Mouse (Mus musculus): ENCODE results near the gene Thra.
A peak's percentile ranks its signal among the peaks of the same experiment; 100 is the strongest.
"Not testable (repeated sequence)": the region's sequence is repeated elsewhere in the genome, so short reads cannot be mapped to it uniquely, and the experiment has no call there.

Gene Thra

GRCm38 (mm10) chr11:98715946-98716345 is 24.5 kb upstream of the Thra start:
- DNase-seq (ENCODE audit: low read depth, low spot score) = no peak

GRCm38 (mm10) chr11:98717904-98718303 is 22.5 kb upstream of the Thra start:
- DNase-seq (ENCODE audit: low read depth, low spot score) = peak; percentile 78

GRCm38 (mm10) chr11:98720756-98721155 is 19.7 kb upstream of the Thra start:
- no peak for DNase-seq (ENCODE audit: low read depth, low spot score)

- DNase-seq (ENCODE audit: low read depth, low spot score) = no peak
Observed at GRCm38 (mm10) chr11:98721458-98722226, 18.8 kb upstream of the Thra start.

- DNase-seq (ENCODE audit: low read depth, low spot score) = no peak
Observed at GRCm38 (mm10) chr11:98723098-98723497, 17.3 kb upstream of the Thra start.

- no peak for DNase-seq (ENCODE audit: low read depth, low spot score)
Observed at GRCm38 (mm10) chr11:98725926-98726506, 14.4 kb upstream of the Thra start.

GRCm38 (mm10) chr11:98729119-98729588 is 11.3 kb upstream of the Thra start, which contains the start of gene Med24:
Gene Med24, minus strand, starts transcription at chr11:98729435.
- peak; percentile 93 for DNase-seq (ENCODE audit: low read depth, low spot score)

- DNase-seq (ENCODE audit: low read depth, low spot score) = no peak
Observed at GRCm38 (mm10) chr11:98730727-98731126, 9.7 kb upstream of the Thra start.

- DNase-seq (ENCODE audit: low read depth, low spot score) = peak; percentile 84
Observed at GRCm38 (mm10) chr11:98731134-98731533, 9.3 kb upstream of the Thra start.

GRCm38 (mm10) chr11:98734020-98734419 is 6.4 kb upstream of the Thra start:
- DNase-seq (ENCODE audit: low read depth, low spot score) = no peak

GRCm38 (mm10) chr11:98735111-98735510 is 5.3 kb upstream of the Thra start:
- DNase-seq (ENCODE audit: low read depth, low spot score) = no peak

GRCm38 (mm10) chr11:98736176-98736575 is 4.3 kb upstream of the Thra start:
- DNase-seq (ENCODE audit: low read depth, low spot score) = no peak

GRCm38 (mm10) chr11:98737220-98737619 is 3.2 kb upstream of the Thra start:
- not testable (repeated sequence) for DNase-seq (ENCODE audit: low read depth, low spot score)

- DNase-seq (ENCODE audit: low read depth, low spot score) = peak; percentile 81
Observed at GRCm38 (mm10) chr11:98738428-98738911, 2.0 kb upstream of the Thra start.

- DNase-seq (ENCODE audit: low read depth, low spot score) = no peak
Observed at GRCm38 (mm10) chr11:98738925-98739324, 1.5 kb upstream of the Thra start.

- no peak for DNase-seq (ENCODE audit: low read depth, low spot score)
Observed at GRCm38 (mm10) chr11:98740026-98740392, 429 bp upstream of the Thra start.

GRCm38 (mm10) chr11:98741051-98741620 is 698 bp downstream of the Thra start:
- no peak for DNase-seq (ENCODE audit: low read depth, low spot score)

GRCm38 (mm10) chr11:98741622-98742396 is 1.4 kb downstream of the Thra start:
- no peak for DNase-seq (ENCODE audit: low read depth, low spot score)

- DNase-seq (ENCODE audit: low read depth, low spot score) = no peak
Observed at GRCm38 (mm10) chr11:98742397-98743291, 2.2 kb downstream of the Thra start.

GRCm38 (mm10) chr11:98743655-98744345 is 3.4 kb downstream of the Thra start:
- no peak for DNase-seq (ENCODE audit: low read depth, low spot score)

Data from telencephalon, adult 2 months (tissue).